Mouse (Mus musculus): ENCODE measurements around the gene F5.

DNA sequence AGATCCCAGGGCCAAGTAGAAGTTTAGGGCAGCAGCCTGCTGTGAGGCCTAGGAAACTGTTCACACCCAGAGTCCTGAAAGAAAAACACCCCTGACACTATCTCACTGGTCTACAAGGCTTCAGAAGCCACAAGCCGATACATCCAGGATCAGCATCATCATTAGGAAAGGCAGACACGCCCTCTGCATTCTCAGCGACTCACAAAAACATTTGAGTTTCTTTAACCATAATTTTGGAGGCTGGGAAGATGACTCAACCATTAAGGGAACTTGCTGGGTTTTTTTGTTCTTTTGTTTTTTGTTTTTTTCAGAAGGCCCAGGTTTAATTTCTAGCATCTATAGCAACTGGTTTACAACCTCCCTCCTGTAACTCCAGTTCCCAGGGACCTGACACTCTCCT is 27.8 kb upstream of the F5 start:
- TF ChIP-seq POLR2A (IDR thresholded peaks at IDR 0.05; ENCODE audit: borderline replicate concordance, low read depth, low read length) (no peak), CTCF (IDR thresholded peaks at IDR 0.05; ENCODE audit: low read depth, low read length) (no peak)
